15 mouse cellular contexts compared by ENCODE assay signal in genomic region chr9:92467724-92468123, GRCm38 (mm10).
"Had no signal": no experiment of that assay in that cellular context is flagged by ENCODE, and none has a peak within 500 bp of the region (broad histone marks: within the 10 kb centered on the region; RNA-seq: fewer than 3 reads in every experiment).

No protein-coding gene starts in this region.

- ATAC-seq: liver, postnatal 0 days; midbrain, embryonic 13.5 days had no signal

- H3K27ac ChIP-seq: limb, embryonic 12.5 days; liver, embryonic 13.5 days; midbrain, embryonic 13.5 days; neural tube, embryonic 15.5 days had no signal

- H3K27me3 ChIP-seq: limb, embryonic 12.5 days; liver, embryonic 13.5 days; midbrain, embryonic 13.5 days; neural tube, embryonic 15.5 days had no signal

- H3K4me2 ChIP-seq: limb, embryonic 12.5 days; liver, embryonic 13.5 days; midbrain, embryonic 13.5 days; neural tube, embryonic 15.5 days had no signal

- H3K36me3 ChIP-seq: limb, embryonic 12.5 days; liver, embryonic 13.5 days; midbrain, embryonic 13.5 days; neural tube, embryonic 15.5 days had no signal

- H3K9me3 ChIP-seq: limb, embryonic 12.5 days; liver, embryonic 13.5 days; midbrain, embryonic 13.5 days; neural tube, embryonic 15.5 days had no signal

- H3K4me3 ChIP-seq: limb, embryonic 12.5 days; liver, embryonic 13.5 days; midbrain, embryonic 13.5 days; neural tube, embryonic 15.5 days had no signal

- DNase-seq: kidney, adult 8-10 months; kidney, postnatal 25 days; layer of hippocampus, postnatal 36 days; liver; liver, embryonic 13.5 days; liver, postnatal 0 days; lung, postnatal 36 days; right cerebral cortex, adult 18-20 months; right cerebral cortex, postnatal 4 days; spleen, adult 18-20 months; thymus, adult 2 months; thymus, postnatal 25 days had no signal

- H3K4me1 ChIP-seq: limb, embryonic 12.5 days; liver, embryonic 13.5 days; midbrain, embryonic 13.5 days; neural tube, embryonic 15.5 days had no signal

- H3K9ac ChIP-seq: limb, embryonic 12.5 days; liver, embryonic 13.5 days; liver, postnatal 0 days; midbrain, embryonic 13.5 days; neural tube, embryonic 15.5 days had no signal
